26 mouse cellular contexts compared by ENCODE assay signal in the genomic region with DNA sequence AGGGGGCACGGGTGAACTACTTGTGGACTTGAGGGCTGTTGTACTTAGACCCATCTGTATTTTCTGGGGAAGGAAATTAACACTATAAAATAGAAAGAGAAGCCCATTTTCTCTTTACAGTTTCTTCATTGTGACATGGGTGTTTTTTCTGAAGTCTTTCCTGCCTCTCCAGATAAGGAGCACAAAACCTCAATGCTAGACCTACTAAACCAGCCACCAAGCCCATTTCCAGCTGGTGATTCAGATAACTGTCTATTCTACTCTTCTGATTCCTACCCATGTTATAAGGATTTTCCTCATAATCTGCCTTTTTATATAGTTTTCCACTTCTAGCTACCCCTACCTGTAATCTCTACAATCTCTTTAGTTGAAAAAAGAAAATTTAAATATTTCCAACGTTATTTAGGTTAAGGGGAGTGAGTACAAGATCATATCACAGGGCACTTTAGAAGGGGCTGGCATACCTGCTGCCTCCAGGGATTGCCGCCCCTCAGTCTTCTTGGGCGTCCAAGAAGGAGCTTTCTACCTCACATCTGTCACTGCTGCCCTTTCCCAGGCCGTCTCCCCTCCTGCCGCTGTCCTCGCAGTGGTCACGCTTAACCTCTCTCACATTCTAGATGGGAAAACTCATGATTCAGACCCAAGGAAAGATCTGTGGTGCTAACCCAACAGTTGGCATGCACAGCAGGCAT. TPM values are rescaled to one million over a fixed set of nuclear protein-coding genes. Genes with fewer than 3 reads are reported as not detected.
A peak's percentile ranks its signal among the peaks of the same experiment; 100 is the strongest.
DNase-seq lines count a peak whose midpoint lies in the region; ATAC-seq and TF ChIP-seq lines count a peak whose summit lies in the region.
"Had no signal": no experiment of that assay in that cellular context is flagged by ENCODE, and none has a peak within 500 bp of the region (broad histone marks: within the 10 kb centered on the region; RNA-seq: fewer than 3 reads in every experiment).

No protein-coding gene starts in this region.

- H3K36me3 ChIP-seq in MEL (ENCODE audit: control insufficient read depth in 1 of 2, insufficient read depth in 2 of 2, low read length in 2 of 2), result peaks cover 0 to 5% of the 10 kb centered on the region in 2 experiments; a peak in 3 of 4 replicates
- peaks cover 27% of the 10 kb centered on the region for H3K36me3 ChIP-seq in liver, embryonic 13.5 days
- 0 out of 2 replicates have a peak, but pooled peaks cover 4% of the 10 kb centered on the region for H3K36me3 ChIP-seq in forebrain, embryonic 14.5 days (ENCODE audit: control insufficient read depth, insufficient read depth, low read length)
- H3K36me3 ChIP-seq: limb, embryonic 10.5 days; midbrain, embryonic 13.5 days; neural tube, embryonic 13.5 days had no signal

- TF ChIP-seq EP300 in MEL (IDR thresholded peaks at IDR 0.05; ENCODE audit: low read depth in 1 of 2, low read length in 2 of 2), result peak; percentile 85 to 89

- TF ChIP-seq CTCF in MEL (IDR thresholded peaks at IDR 0.05 in 2 of 3, conservative IDR thresholded peaks at IDR 0.05 in 1 of 3; ENCODE audit: control insufficient read depth in 1 of 3, insufficient read depth in 1 of 3, low read depth in 2 of 3, low read length in 3 of 3, poor library complexity in 1 of 3, severe bottlenecking in 1 of 3), result no peak

- peak; percentile 72 for DNase-seq in MEL (ENCODE audit: low read depth, low spot score)
- DNase-seq in c-Kit-positive CD71-positive TER-119-negative erythroid progenitor cells, embryonic 14.5 days (ENCODE audit: low read depth), result peak; percentile 64
- peak; percentile 17 for DNase-seq in liver, embryonic 13.5 days
- DNase-seq in right cerebral cortex, postnatal 10 days (ENCODE audit: low spot score in 2 of 2), result no peak
- DNase-seq in cerebellum, postnatal 25 days, result no peak
- DNase-seq in forebrain, embryonic 14.5 days (ENCODE audit: low spot score), result no peak
- DNase-seq: adrenal gland, postnatal 36 days; cerebellum, adult 11 months; cerebellum, adult 9-10 months; heart, postnatal 10 days; kidney, adult 11 months; kidney, postnatal 14 days; layer of hippocampus, adult 9-11 months; lung, adult 2 months; lung, postnatal 14 days; right cerebral cortex, postnatal 14 days had no signal

- no peak for TF ChIP-seq POLR2A in MEL (IDR thresholded peaks at IDR 0.05; ENCODE audit: control insufficient read depth in 1 of 2, insufficient read depth in 1 of 2, low read depth in 1 of 2, low read length in 2 of 2, poor library complexity in 1 of 2)

- H3K4me1 ChIP-seq in MEL (ENCODE audit: control insufficient read depth in 1 of 2, insufficient read depth in 2 of 2, low read length in 2 of 2), result peaks cover 7 to 10% of the 10 kb centered on the region in 2 experiments
- peaks cover 20% of the 10 kb centered on the region for H3K4me1 ChIP-seq in liver, embryonic 13.5 days (replicated peaks)
- no peaks in the 10 kb centered on the region for H3K4me1 ChIP-seq in forebrain, embryonic 14.5 days (ENCODE audit: control insufficient read depth, insufficient read depth, low read length)
- H3K4me1 ChIP-seq: embryonic facial prominence, embryonic 13.5 days; heart, embryonic 13.5 days; limb, embryonic 10.5 days; limb, embryonic 15.5 days; stomach, embryonic 15.5 days had no signal

- no peaks in the 10 kb centered on the region for H3K27me3 ChIP-seq in MEL (ENCODE audit: control insufficient read depth in 1 of 2, insufficient read depth in 2 of 2, low read length in 2 of 2)
- no peaks in the 10 kb centered on the region for H3K27me3 ChIP-seq in liver, embryonic 13.5 days
- H3K27me3 ChIP-seq in forebrain, embryonic 14.5 days (replicated peaks; ENCODE audit: control insufficient read depth, insufficient read depth, low read length), result no peaks in the 10 kb centered on the region
- H3K27me3 ChIP-seq: embryonic facial prominence, embryonic 13.5 days; heart, embryonic 13.5 days; limb, embryonic 15.5 days; midbrain, embryonic 13.5 days; neural tube, embryonic 13.5 days; stomach, embryonic 15.5 days had no signal

- no peak overlapping the region for H3K4me3 ChIP-seq in MEL (ENCODE audit: control insufficient read depth in 1 of 2, insufficient read depth in 1 of 2, low read depth in 2 of 2, low read length in 2 of 2)
- no peak overlapping the region for H3K4me3 ChIP-seq in liver, embryonic 13.5 days (replicated peaks)
- H3K4me3 ChIP-seq in forebrain, embryonic 14.5 days (ENCODE audit: low read depth, low read length), result no peak overlapping the region
- H3K4me3 ChIP-seq: embryonic facial prominence, embryonic 13.5 days; heart, embryonic 13.5 days; limb, embryonic 10.5 days; limb, embryonic 15.5 days; midbrain, embryonic 13.5 days; neural tube, embryonic 13.5 days; stomach, embryonic 15.5 days had no signal

- peak overlapping the region; percentile 60 for H3K27ac ChIP-seq in MEL (ENCODE audit: control insufficient read depth, low read depth, low read length)
- peak overlapping the region; percentile 43; the same call in 1 of the 2 replicates for H3K27ac ChIP-seq in liver, embryonic 13.5 days
- no peak overlapping the region for H3K27ac ChIP-seq in forebrain, embryonic 14.5 days (ENCODE audit: low read depth, low read length)
- H3K27ac ChIP-seq: embryonic facial prominence, embryonic 13.5 days; heart, embryonic 13.5 days; hindbrain, embryonic 14.5 days; limb, embryonic 10.5 days; limb, embryonic 15.5 days; midbrain, embryonic 13.5 days; neural tube, embryonic 13.5 days; stomach, embryonic 15.5 days had no signal

- no peaks in the 10 kb centered on the region for H3K9me3 ChIP-seq in MEL (replicated peaks; ENCODE audit: insufficient read depth, low read length)
- no peaks in the 10 kb centered on the region for H3K9me3 ChIP-seq in liver, embryonic 13.5 days (replicated peaks)
- no peaks in the 10 kb centered on the region for H3K9me3 ChIP-seq in forebrain, embryonic 14.5 days (replicated peaks; ENCODE audit: control insufficient read depth, low read length)
- H3K9me3 ChIP-seq: embryonic facial prominence, embryonic 13.5 days; heart, embryonic 13.5 days; limb, embryonic 10.5 days; limb, embryonic 15.5 days; midbrain, embryonic 13.5 days; neural tube, embryonic 13.5 days; stomach, embryonic 15.5 days had no signal

- peak; percentile 73 for ATAC-seq in liver, embryonic 13.5 days (ENCODE audit: low read depth)
- no peak for ATAC-seq in forebrain, embryonic 14.5 days
- ATAC-seq: inflammation-experienced regulatory T-cells, adult 6 months; midbrain, embryonic 13.5 days had no signal

- H3K4me2 ChIP-seq in liver, embryonic 13.5 days, result no peak overlapping the region
- no peak overlapping the region for H3K4me2 ChIP-seq in forebrain, embryonic 14.5 days (ENCODE audit: low read length)
- H3K4me2 ChIP-seq: embryonic facial prominence, embryonic 13.5 days; heart, embryonic 13.5 days; hindbrain, embryonic 14.5 days; limb, embryonic 15.5 days; midbrain, embryonic 13.5 days; neural tube, embryonic 13.5 days; stomach, embryonic 15.5 days had no signal

- 61% methylated on average over 8 of the region's 8 CpGs for WGBS in liver, embryonic 13.5 days (ENCODE audit: insufficient replicate concordance)
- WGBS in forebrain, embryonic 14.5 days, result 93% methylated on average over 8 of the region's 8 CpGs

- TF ChIP-seq RAD21 in MEL (IDR thresholded peaks at IDR 0.05; ENCODE audit: low read depth, low read length), result no peak; the same call in none of the 2 replicates

- no peak overlapping the region for H3K9ac ChIP-seq in MEL (ENCODE audit: control insufficient read depth, low read depth, low read length, poor library complexity, severe bottlenecking)
- no peak overlapping the region for H3K9ac ChIP-seq in liver, embryonic 13.5 days
- no peak overlapping the region for H3K9ac ChIP-seq in forebrain, embryonic 14.5 days (ENCODE audit: low read length)
- H3K9ac ChIP-seq: embryonic facial prominence, embryonic 13.5 days; forebrain, postnatal 0 days; heart, embryonic 13.5 days; hindbrain, embryonic 14.5 days; limb, embryonic 15.5 days; midbrain, embryonic 13.5 days; neural tube, embryonic 13.5 days; stomach, embryonic 15.5 days had no signal

- no peaks in the 10 kb centered on the region for H3K79me2 ChIP-seq in MEL (ENCODE audit: control insufficient read depth, insufficient read depth, low read length, poor library complexity)

TF ChIP-seq in MEL, 35 proteins besides CTCF, POLR2A, EP300 and RAD21:
- no peak for TF ChIP-seq NRF1 (IDR thresholded peaks at IDR 0.05; ENCODE audit: insufficient read depth, low read depth, low read length, poor library complexity, severe bottlenecking)
- peak; percentile 71; the same call in 1 of the 2 replicates for TF ChIP-seq RCOR1 (IDR thresholded peaks at IDR 0.05; ENCODE audit: low read depth, low read length)
- 0 out of 2 replicates have a peak, but pooled peaks have one; percentile 45 for TF ChIP-seq ZKSCAN1 (IDR thresholded peaks at IDR 0.05; ENCODE audit: low read depth, low read length)
- TF ChIP-seq GATA1 (IDR thresholded peaks at IDR 0.05; ENCODE audit: low read depth, low read length), result peak; percentile 91
- TF ChIP-seq TCF12 (IDR thresholded peaks at IDR 0.05; ENCODE audit: low read depth, low read length), result peak; percentile 90
- TF ChIP-seq TAL1 (IDR thresholded peaks at IDR 0.05; ENCODE audit: low read length), result peak; percentile 86
- no peak for TF ChIP-seq NELFE (IDR thresholded peaks at IDR 0.05; ENCODE audit: low read depth, low read length)
- TF ChIP-seq JUND (IDR thresholded peaks at IDR 0.05; ENCODE audit: low read depth, low read length), result no peak
- peak; percentile 47; the same call in 1 of the 2 replicates for TF ChIP-seq ZNF384 (IDR thresholded peaks at IDR 0.05; ENCODE audit: low read depth, low read length)
- TF ChIP-seq ETS1 (IDR thresholded peaks at IDR 0.05; ENCODE audit: low read depth, low read length), result peak; percentile 64
- TF ChIP-seq KAT2A (conservative IDR thresholded peaks at IDR 0.05; ENCODE audit: low read depth, low read length), result no peak
- 0 out of 2 replicates have a peak, but pooled peaks have one; percentile 3 for TF ChIP-seq SMC3 (IDR thresholded peaks at IDR 0.05; ENCODE audit: low read depth, low read length)

RNA-seq across cellular contexts. Expression of a gene that starts 57.5 kb away (rescaled TPM):
- total RNA-seq in MEL (2012; rRNA removed), result 10.4 and 10.5 TPM in 2 replicates
- polyA plus RNA-seq in MEL (2012; ENCODE audit: insufficient read depth in 1 of 2, insufficient read length in 2 of 2, low read depth in 1 of 2, low replicate concordance in 2 of 2, missing spikeins in 1 of 2), result 10 to 100 TPM; 10.4 to 55.1 TPM
- 22.3 and 23.6 TPM in 2 replicates for polyA plus RNA-seq in liver, embryonic 13.5 days (2015; fragmentation: Nextera tagmentation; extraction: Ambion mirVana)
- polyA plus RNA-seq in forebrain, embryonic 14.5 days (2014; fragmentation: Nextera tagmentation; extraction: Ambion mirVana), result 18.3 and 22.2 TPM in 2 replicates

Comparison
In these comparisons a context has a peak if more than half of its experiments do, and no peak if none do; other contexts are left out.
1. DNase-seq: peak in MEL (single experiment), c-Kit-positive CD71-positive TER-119-negative erythroid progenitor cells, embryonic 14.5 days (single experiment) and liver, embryonic 13.5 days (single experiment); none in right cerebral cortex, postnatal 10 days (0 of 2), cerebellum, postnatal 25 days (0 of 2) and forebrain, embryonic 14.5 days (single experiment).